Mouse (Mus musculus) lung, adult 2 months (tissue): ENCODE measurements around the gene Cby1. TPM values are rescaled to one million over a fixed set of nuclear protein-coding genes. Genes with fewer than 3 reads are reported as not detected.

Source experiments
- DNase-seq: peaks from one replicate; pipeline ENCODE4 v3.0.0; 2022
- H3K4me1 ChIP-seq: fragments of 200-500 bp; 2 replicates; pipeline ENCODE4 v1.6.1; 2011; ENCODE audit warnings: low read length; ENCODE audit not compliant: control insufficient read depth, insufficient read depth
- H3K4me3 ChIP-seq: fragments of 200-500 bp; replicated peaks from 2 replicates; pipeline ENCODE3; 2011; ENCODE audit warnings: low read depth, mild to moderate bottlenecking, control low read depth, low read length; ENCODE audit errors: extremely low read depth
- CTCF ChIP-seq: fragments of 200-500 bp; IDR thresholded peaks from 2 replicates; pipeline ENCODE4 v1.5.1; 2011; ENCODE audit warnings: mild to moderate bottlenecking, low read length, control low read depth; ENCODE audit not compliant: insufficient read depth
- POLR2A ChIP-seq: fragments of 200-500 bp; IDR thresholded peaks from 2 replicates; pipeline ENCODE4 v1.6.1; 2011; ENCODE audit warnings: low read depth, mild to moderate bottlenecking, control low read depth, low read length, borderline replicate concordance; ENCODE audit errors: extremely low read depth
- WGBS: fragments of 180-500 bp; shearing (Covaris S2); methylation state at CpG from one replicate; pipeline ENCODE4 v1.1.7; 2018; 5-methylcytosine and 5-hydroxymethylcytosine counted together
- polyA plus RNA-seq: library from polyadenylated mRNA; depleted of rRNA; stranded (reverse); fragments of >200 nt; gene quantifications from 2 replicates; pipeline ENCODE4 v1.2.3, GENCODE M21; 2012

Gene Cby1
- polyA plus RNA-seq, 1 experiment: 18.2 TPM

DNA sequence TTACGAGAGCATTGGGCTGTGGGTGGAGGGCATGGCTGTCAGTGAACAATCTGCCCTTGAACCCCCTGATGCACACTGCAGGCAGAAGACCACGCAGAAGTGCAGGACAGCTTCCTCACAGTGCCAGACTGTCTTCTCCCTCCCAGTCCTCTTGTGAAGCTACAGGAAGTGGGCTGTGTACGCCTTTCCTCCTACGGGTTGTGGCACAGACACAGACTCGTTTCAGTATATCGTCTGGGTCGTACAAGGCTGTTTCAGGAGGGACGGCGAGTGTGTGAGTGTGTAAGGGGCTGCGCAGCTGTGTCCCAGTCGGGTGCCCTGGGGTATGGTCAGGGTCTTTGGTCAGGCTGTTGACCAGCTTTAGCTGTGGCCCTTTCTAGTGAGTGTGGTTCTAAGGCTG, 34.7 kb downstream of the Cby1 start:
- Histone ChIP-seq H3K4me3 (peak overlapping the region; percentile 47), H3K4me1 (peaks cover 15% of the 10 kb centered on the region)
- TF ChIP-seq POLR2A: peak; percentile 12; the same call in 1 of the 2 replicates
- TF ChIP-seq CTCF: no peak
- WGBS: 43% methylated on average over 11 of the region's 11 CpGs
- DNase-seq: peak; percentile 18

- DNase-seq: no peak
- Histone ChIP-seq H3K4me3 (no peak overlapping the region), H3K4me1 (peaks cover 15% of the 10 kb centered on the region)
- WGBS: 73% methylated on average over 4 of the region's 4 CpGs
- TF ChIP-seq CTCF (no peak), POLR2A (no peak)
These were observed 35.5 kb downstream of the Cby1 start for GRCm38 (mm10) chr15:79694512-79694911.

DNA sequence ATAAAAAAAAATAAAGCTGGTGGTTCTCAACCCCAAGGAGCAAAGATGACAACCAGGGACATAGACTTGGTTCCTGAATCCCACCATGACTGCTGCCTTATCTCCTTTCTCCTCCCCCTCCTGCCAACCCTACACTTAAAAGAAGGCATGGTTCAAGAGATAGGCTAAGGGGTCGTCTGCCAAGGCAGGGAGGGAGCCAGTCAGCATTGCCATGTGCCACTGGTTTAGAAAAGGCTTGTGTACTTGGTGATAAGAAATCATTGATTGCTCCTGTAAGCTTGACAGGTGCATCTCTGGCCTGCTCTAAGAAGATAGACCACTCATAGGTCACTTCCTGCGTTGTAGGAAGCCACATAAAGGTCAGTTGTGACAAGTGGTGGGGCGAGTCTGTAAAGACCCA, 36.5 kb downstream of the Cby1 start:
- Histone ChIP-seq H3K4me1 (peaks cover 12% of the 10 kb centered on the region), H3K4me3 (no peak overlapping the region)
- 41% methylated on average over 3 of the region's 3 CpGs for WGBS
- TF ChIP-seq CTCF (no peak), POLR2A (no peak)
- no peak for DNase-seq

- 89% methylated on average over 2 of the region's 2 CpGs for WGBS
- TF ChIP-seq CTCF (no peak), POLR2A (no peak)
- Histone ChIP-seq H3K4me3 (no peak overlapping the region), H3K4me1 (peaks cover 11% of the 10 kb centered on the region)
- DNase-seq: no peak
These were observed 37.5 kb downstream of the Cby1 start for GRCm38 (mm10) chr15:79696508-79696907.

- TF ChIP-seq POLR2A (no peak), CTCF (no peak)
- DNase-seq: no peak
- Histone ChIP-seq H3K4me1 (peaks cover 6% of the 10 kb centered on the region; the same call in 1 of the 2 replicates), H3K4me3 (no peak overlapping the region)
- WGBS: 87% methylated on average over 6 of the region's 6 CpGs
These were observed 38.0 kb downstream of the Cby1 start for GRCm38 (mm10) chr15:79697011-79697410.

DNA sequence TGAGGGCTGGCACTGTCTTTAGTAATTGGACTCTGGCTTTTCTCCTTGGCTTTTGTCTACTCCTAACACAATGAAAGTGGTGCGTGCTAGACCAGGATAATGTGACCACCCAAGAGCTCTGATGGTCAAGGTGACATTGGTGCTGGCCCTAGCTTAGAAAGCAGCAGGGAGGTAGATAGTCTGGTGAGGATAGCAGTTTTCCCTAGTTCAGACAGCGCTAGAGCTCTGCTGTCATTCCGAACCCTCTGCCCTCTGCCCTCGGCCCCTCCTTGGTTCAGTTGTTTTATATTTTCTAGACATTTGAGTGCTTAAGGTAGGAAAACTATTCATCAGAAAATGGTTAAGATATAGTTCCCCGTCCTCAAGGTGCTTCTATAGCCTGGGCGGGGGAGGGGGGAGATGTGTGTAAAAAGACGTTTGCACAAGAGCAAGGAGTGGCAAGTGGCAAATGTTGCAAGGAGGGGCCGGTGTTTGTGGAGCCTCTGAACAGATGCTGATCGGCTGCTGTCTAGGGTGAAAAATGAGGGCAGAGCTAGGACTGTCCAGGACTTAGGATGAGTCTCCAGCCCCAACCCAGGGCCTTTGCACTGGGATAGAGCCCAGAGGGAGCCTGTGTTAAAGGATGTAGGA, 38.7 kb downstream of the Cby1 start:
- 76% methylated on average over 9 of the region's 9 CpGs for WGBS
- DNase-seq: no peak
- TF ChIP-seq CTCF: no peak
- no peak for TF ChIP-seq POLR2A

GRCm38 (mm10) chr15:79706603-79707214, 47.7 kb downstream of the Cby1 start:
- WGBS: 73% methylated on average over 17 of the region's 17 CpGs
- H3K4me3 ChIP-seq: no peak overlapping the region
- no peak for DNase-seq
- TF ChIP-seq CTCF: no peak
- no peak for TF ChIP-seq POLR2A
- no peaks in the 10 kb centered on the region for H3K4me1 ChIP-seq

More for the DNA sequence above, 38.7 kb downstream of the Cby1 start:
- H3K4me1 ChIP-seq: peaks cover 6% of the 10 kb centered on the region; the same call in 1 of the 2 replicates
- H3K4me3 ChIP-seq: no peak overlapping the region

DNA sequence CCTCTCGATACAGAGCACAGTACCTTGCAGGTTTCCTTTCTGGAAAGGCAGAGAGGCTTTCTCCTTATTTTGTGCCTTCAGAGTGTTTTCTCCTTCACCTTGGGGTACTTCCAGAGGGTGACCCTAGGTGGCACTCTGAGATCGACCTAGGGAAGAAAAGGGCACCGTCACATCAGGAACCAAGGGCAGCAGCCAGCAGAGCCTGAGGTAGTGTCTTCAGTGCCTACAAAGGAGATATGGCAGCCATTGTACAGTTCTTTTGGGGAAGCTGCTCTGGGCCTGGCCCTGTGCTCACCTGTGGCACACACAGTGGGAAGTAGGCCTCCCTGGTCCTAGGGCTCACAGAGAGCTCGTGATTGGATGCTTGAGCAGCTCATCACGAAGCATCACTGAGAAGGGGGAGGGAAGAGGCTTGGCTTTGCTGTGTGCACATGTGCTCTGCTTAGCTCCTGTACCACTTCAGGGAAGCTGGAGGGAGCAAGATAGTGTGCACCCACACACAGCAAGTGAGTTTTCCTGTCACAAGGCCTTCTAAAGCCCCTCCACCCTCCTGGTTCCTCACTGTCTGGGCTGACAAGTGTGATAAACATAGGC, 49.3 kb downstream of the Cby1 start:
- 94% methylated on average over 5 of the region's 5 CpGs for WGBS
- Histone ChIP-seq H3K4me3 (no peak overlapping the region), H3K4me1 (no peaks in the 10 kb centered on the region)
- no peak for DNase-seq
- no peak for TF ChIP-seq POLR2A
- TF ChIP-seq CTCF: no peak

GRCm38 (mm10) chr15:79715646-79716045, 56.6 kb downstream of the Cby1 start:
- WGBS: 94% methylated on average over 7 of the region's 7 CpGs
- TF ChIP-seq POLR2A (no peak), CTCF (no peak)
- Histone ChIP-seq H3K4me1 (no peaks in the 10 kb centered on the region), H3K4me3 (no peak overlapping the region)
- DNase-seq: no peak
